In genomic region chr15:12549919-12550305, GRCm38 (mm10) we compare ENCODE assay signal across 8 mouse cellular contexts.
A peak's percentile ranks its signal among the peaks of the same experiment; 100 is the strongest.
DNase-seq lines count a peak whose midpoint lies in the region; ATAC-seq and TF ChIP-seq lines count a peak whose summit lies in the region.

No protein-coding gene starts in this region.

- H3K9ac ChIP-seq in embryonic facial prominence, embryonic 14.5 days (ENCODE audit: low read depth, low read length), result peak overlapping the region; percentile 59
- peak overlapping the region; percentile 75 for H3K9ac ChIP-seq in heart, embryonic 14.5 days (ENCODE audit: low read length)
- H3K9ac ChIP-seq in kidney, postnatal 0 days (ENCODE audit: low read depth, low read length), result peak overlapping the region; percentile 50
- H3K9ac ChIP-seq in stomach, postnatal 0 days (ENCODE audit: low read length), result peak overlapping the region; percentile 73

- no peaks in the 10 kb centered on the region for H3K4me1 ChIP-seq in cerebellum, adult 2 months (ENCODE audit: control insufficient read depth, insufficient read depth, low read length)
- peaks cover 26% of the 10 kb centered on the region for H3K4me1 ChIP-seq in embryonic facial prominence, embryonic 14.5 days (ENCODE audit: control insufficient read depth, insufficient read depth, low read length)
- peaks cover 35 to 42% of the 10 kb centered on the region in 2 experiments for H3K4me1 ChIP-seq in heart, embryonic 14.5 days (ENCODE audit: control insufficient read depth in 2 of 2, insufficient read depth in 2 of 2, low read length in 2 of 2)
- peaks cover 30% of the 10 kb centered on the region for H3K4me1 ChIP-seq in kidney, postnatal 0 days (replicated peaks; ENCODE audit: insufficient read depth, low read length)
- no peaks in the 10 kb centered on the region; the same call in 1 of the 2 replicates for H3K4me1 ChIP-seq in stomach, postnatal 0 days (replicated peaks; ENCODE audit: control insufficient read depth, insufficient read depth)

- H3K27me3 ChIP-seq in cerebellum, adult 2 months (ENCODE audit: control insufficient read depth, insufficient read depth, low read length), result no peaks in the 10 kb centered on the region; the same call in 1 of the 2 replicates
- no peaks in the 10 kb centered on the region for H3K27me3 ChIP-seq in embryonic facial prominence, embryonic 14.5 days (replicated peaks; ENCODE audit: control insufficient read depth, insufficient read depth, low read length)
- H3K27me3 ChIP-seq in heart, embryonic 14.5 days (ENCODE audit: control insufficient read depth, insufficient read depth, low read length), result no peaks in the 10 kb centered on the region
- H3K27me3 ChIP-seq in kidney, postnatal 0 days (ENCODE audit: insufficient read depth, low read length), result no peaks in the 10 kb centered on the region
- H3K27me3 ChIP-seq in stomach, postnatal 0 days (ENCODE audit: control insufficient read depth, insufficient read depth, low read length), result no peaks in the 10 kb centered on the region

- WGBS in cerebellum, adult 2 months, result 10% methylated on average over 13 of the region's 13 CpGs
- 1% methylated on average over 13 of the region's 13 CpGs for WGBS in embryonic facial prominence, embryonic 14.5 days
- 1% methylated on average over 13 of the region's 13 CpGs for WGBS in heart, embryonic 14.5 days
- WGBS in kidney, postnatal 0 days, result under 1% methylated on average over 13 of the region's 13 CpGs
- WGBS in stomach, postnatal 0 days, result 2% methylated on average over 13 of the region's 13 CpGs

- no peak for TF ChIP-seq EP300 in stomach, postnatal 0 days (optimal IDR thresholded peaks at IDR 0.05)

- TF ChIP-seq POLR2A in cerebellum, adult 2 months (IDR thresholded peaks at IDR 0.05; ENCODE audit: borderline replicate concordance, insufficient read depth, low read length), result no peak

- H3K9me3 ChIP-seq in embryonic facial prominence, embryonic 14.5 days (ENCODE audit: control insufficient read depth, low read length), result no peaks in the 10 kb centered on the region
- no peaks in the 10 kb centered on the region for H3K9me3 ChIP-seq in heart, embryonic 14.5 days (ENCODE audit: control insufficient read depth, low read length)
- H3K9me3 ChIP-seq in kidney, postnatal 0 days (replicated peaks; ENCODE audit: low read length), result no peaks in the 10 kb centered on the region
- no peaks in the 10 kb centered on the region for H3K9me3 ChIP-seq in stomach, postnatal 0 days (ENCODE audit: control insufficient read depth, low read length)

- no peak for DNase-seq in cerebellum, adult 2 months
- DNase-seq in cerebellum, adult 9-11 months, result no peak
- peak; percentile 77 for DNase-seq in embryonic facial prominence, embryonic 14.5 days (ENCODE audit: low spot score)
- DNase-seq in kidney, postnatal 0 days (ENCODE audit: low spot score), result peak; percentile 89
- DNase-seq in lung, postnatal 25 days (ENCODE audit: low spot score), result peak; percentile 83
- peak; percentile 66 for DNase-seq in stomach, postnatal 0 days (ENCODE audit: low spot score)

- H3K4me2 ChIP-seq in embryonic facial prominence, embryonic 14.5 days (ENCODE audit: low read depth, low read length), result peak overlapping the region; percentile 89
- peak overlapping the region; percentile 97 for H3K4me2 ChIP-seq in heart, embryonic 14.5 days (ENCODE audit: low read length)
- H3K4me2 ChIP-seq in kidney, postnatal 0 days (ENCODE audit: low read length), result peak overlapping the region; percentile 79
- H3K4me2 ChIP-seq in stomach, postnatal 0 days (replicated peaks; ENCODE audit: low read depth), result peak overlapping the region; percentile 96

- ATAC-seq in embryonic facial prominence, embryonic 14.5 days (ENCODE audit: low read depth), result peak; percentile 50
- peak; percentile 41; the same call in 1 of the 2 replicates for ATAC-seq in heart, embryonic 14.5 days (ENCODE audit: insufficient number of reproducible peaks, insufficient read depth, low FRiP score, low read depth)
- ATAC-seq in kidney, postnatal 0 days (replicated peaks; ENCODE audit: low FRiP score, low read depth), result 0 out of 2 replicates have a peak, but pooled peaks have one; percentile 34
- ATAC-seq in stomach, postnatal 0 days (ENCODE audit: low FRiP score, low TSS enrichment), result peak; percentile 78
- ATAC-seq in cerebellum, adult (ENCODE audit: insufficient number of reproducible peaks, low FRiP score, low TSS enrichment), result no peak

- H3K36me3 ChIP-seq in embryonic facial prominence, embryonic 14.5 days (ENCODE audit: control insufficient read depth, insufficient read depth, low read length), result no peaks in the 10 kb centered on the region
- H3K36me3 ChIP-seq in heart, embryonic 14.5 days (ENCODE audit: control insufficient read depth, insufficient read depth, low read length), result no peaks in the 10 kb centered on the region
- no peaks in the 10 kb centered on the region for H3K36me3 ChIP-seq in kidney, postnatal 0 days (ENCODE audit: insufficient read depth, low read length)
- H3K36me3 ChIP-seq in stomach, postnatal 0 days (ENCODE audit: control insufficient read depth, insufficient read depth, low read length), result no peaks in the 10 kb centered on the region

- H3K4me3 ChIP-seq in cerebellum, adult 2 months (replicated peaks; ENCODE audit: insufficient read depth, low read depth, low read length), result peak overlapping the region; percentile 54
- H3K4me3 ChIP-seq in embryonic facial prominence, embryonic 14.5 days (ENCODE audit: low read depth, low read length), result peak overlapping the region; percentile 48
- peak overlapping the region; percentile 55 to 69 for H3K4me3 ChIP-seq in heart, embryonic 14.5 days (ENCODE audit: control insufficient read depth in 1 of 2, insufficient read depth in 1 of 2, low read depth in 1 of 2, low read length in 2 of 2)
- peak overlapping the region; percentile 46 for H3K4me3 ChIP-seq in kidney, postnatal 0 days (replicated peaks; ENCODE audit: low read depth, low read length)
- H3K4me3 ChIP-seq in stomach, postnatal 0 days (ENCODE audit: low read depth, low read length), result peak overlapping the region; percentile 62

- TF ChIP-seq CTCF in cerebellum, adult 2 months (IDR thresholded peaks at IDR 0.05; ENCODE audit: borderline replicate concordance, insufficient read depth, low read depth, low read length), result no peak
- no peak for TF ChIP-seq CTCF in kidney, postnatal 0 days (IDR thresholded peaks at IDR 0.05; ENCODE audit: low read depth)
- TF ChIP-seq CTCF in stomach, postnatal 0 days (IDR thresholded peaks at IDR 0.05; ENCODE audit: low read depth), result peak; percentile 34; the same call in 1 of the 2 replicates

- no peak overlapping the region for H3K27ac ChIP-seq in cerebellum, adult 2 months (ENCODE audit: insufficient read depth, low read length)
- H3K27ac ChIP-seq in embryonic facial prominence, embryonic 14.5 days (replicated peaks; ENCODE audit: low read depth, low read length), result peak overlapping the region; percentile 72
- peak overlapping the region; percentile 15 to 64; a peak in 3 of 4 replicates for H3K27ac ChIP-seq in heart, embryonic 14.5 days (replicated peaks in 1 of 2; ENCODE audit: control insufficient read depth in 1 of 2, insufficient read depth in 1 of 2, low read depth in 2 of 2, low read length in 2 of 2)
- peak overlapping the region; percentile 68 for H3K27ac ChIP-seq in kidney, postnatal 0 days
- H3K27ac ChIP-seq in stomach, postnatal 0 days (replicated peaks), result peak overlapping the region; percentile 77

Comparison
In these comparisons a context has a peak if more than half of its experiments do, and no peak if none do; other contexts are left out.
1. DNase-seq: peak in embryonic facial prominence, embryonic 14.5 days (single experiment), kidney, postnatal 0 days (single experiment), lung, postnatal 25 days (single experiment) and stomach, postnatal 0 days (single experiment); none in cerebellum, adult 2 months (0 of 2) and cerebellum, adult 9-11 months (single experiment).
2. Peak in every context shown above with its lines, with median percentiles within 50 percentile points of each other: H3K4me3 ChIP-seq, H3K4me2 ChIP-seq and H3K9ac ChIP-seq.